Mouse (Mus musculus) C2C12 (cell line): ENCODE results near the gene Pgrmc2. TPM values are rescaled to one million over a fixed set of nuclear protein-coding genes. Genes with fewer than 3 reads are reported as not detected.

ENCODE experiments used
- H3K27me3 ChIP-seq: one replicate; pipeline ENCODE4 v1.6.1; 2011; ENCODE audit not compliant: control insufficient read depth, insufficient read depth, insufficient read length
- H3K36me3 ChIP-seq: one replicate; pipeline ENCODE4 v1.6.1; 2011; ENCODE audit not compliant: control insufficient read depth, insufficient read depth
- H3K4me3 ChIP-seq: one replicate; pipeline ENCODE4 v1.5.1; 2011; ENCODE audit warnings: mild to moderate bottlenecking, control low read depth; ENCODE audit not compliant: poor library complexity, insufficient read depth, severe bottlenecking
- H3K79me2 ChIP-seq: one replicate; pipeline ENCODE4 v1.6.1; 2011; ENCODE audit not compliant: control insufficient read depth, insufficient read depth
- H3K79me3 ChIP-seq: one replicate; pipeline ENCODE4 v1.6.1; 2011; ENCODE audit warnings: low read depth, control low read depth
- H3ac ChIP-seq: one replicate; pipeline ENCODE3; 2011; ENCODE audit warnings: low read depth; ENCODE audit not compliant: control insufficient read depth, insufficient read length
- CEBPB ChIP-seq: IDR thresholded peaks from one replicate; pipeline ENCODE4 v1.6.1; 2011; ENCODE audit warnings: low read depth, mild to moderate bottlenecking, control low read depth, moderate library complexity
- CTCF ChIP-seq: IDR thresholded peaks from one replicate; pipeline ENCODE4 v1.5.1; 2011; ENCODE audit not compliant: control insufficient read depth, insufficient read depth, insufficient read length
- FOSL1 ChIP-seq: IDR thresholded peaks from one replicate; pipeline ENCODE4 v1.8.0; 2011; ENCODE audit warnings: mild to moderate bottlenecking, low read length; ENCODE audit not compliant: poor library complexity, insufficient read depth, severe bottlenecking
- MAX ChIP-seq: IDR thresholded peaks from one replicate; pipeline ENCODE4 v1.6.1; 2011; ENCODE audit warnings: mild to moderate bottlenecking, control low read depth
- MYOD1 ChIP-seq: IDR thresholded peaks from one replicate; pipeline ENCODE4 v1.6.1; 2011; ENCODE audit warnings: low read depth; ENCODE audit not compliant: control insufficient read depth, insufficient read length
- MYOG ChIP-seq: IDR thresholded peaks from one replicate; pipeline ENCODE4 v1.6.1; 2011; ENCODE audit not compliant: control insufficient read depth, insufficient read length; ENCODE audit errors: extremely low read depth
- USF1 ChIP-seq: IDR thresholded peaks from one replicate; pipeline ENCODE4 v1.6.1; 2011; ENCODE audit warnings: low read depth, mild to moderate bottlenecking, control low read depth, moderate library complexity
- polyA plus RNA-seq: library from polyadenylated mRNA; unstranded; fragments of >200 nt; fragmentation: generic; extraction: Trizol; gene quantifications from one replicate; pipeline ENCODE4 v1.2.1, GENCODE M21; 2012; ENCODE audit warnings: missing spikeins

Gene Pgrmc2
- polyA plus RNA-seq, 1 experiment, result 39.8 TPM

DNA sequence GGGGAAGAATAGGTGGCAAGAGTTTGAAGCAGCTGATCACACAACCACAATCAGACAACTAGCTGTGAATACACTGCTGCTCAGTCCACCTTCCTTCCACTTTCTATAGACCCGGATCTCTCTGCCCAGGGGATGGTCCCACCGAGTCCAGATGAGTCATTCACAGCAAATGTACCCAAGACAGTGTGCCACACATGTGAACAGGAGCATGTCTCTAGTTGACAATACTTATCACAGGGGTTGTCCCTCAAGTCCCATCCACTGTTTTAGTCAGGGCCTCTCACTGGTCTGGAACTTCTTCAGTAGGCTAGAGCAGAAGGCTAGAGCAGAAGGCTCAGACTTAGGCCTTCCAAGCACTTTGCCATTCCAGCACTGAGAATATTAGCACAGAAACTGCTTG, 20.1 kb downstream of the Pgrmc2 start:
- Histone ChIP-seq H3K79me3 (no peaks in the 10 kb centered on the region), H3K36me3 (peaks cover 28% of the 10 kb centered on the region), H3K4me3 (no peak overlapping the region), H3K79me2 (no peaks in the 10 kb centered on the region), H3K27me3 (no peaks in the 10 kb centered on the region), H3ac (no peak overlapping the region)
- no peak for TF ChIP-seq MYOD1
- no peak for TF ChIP-seq MAX
- TF ChIP-seq USF1, result no peak
- no peak for TF ChIP-seq CTCF
- TF ChIP-seq MYOG, result no peak

DNA sequence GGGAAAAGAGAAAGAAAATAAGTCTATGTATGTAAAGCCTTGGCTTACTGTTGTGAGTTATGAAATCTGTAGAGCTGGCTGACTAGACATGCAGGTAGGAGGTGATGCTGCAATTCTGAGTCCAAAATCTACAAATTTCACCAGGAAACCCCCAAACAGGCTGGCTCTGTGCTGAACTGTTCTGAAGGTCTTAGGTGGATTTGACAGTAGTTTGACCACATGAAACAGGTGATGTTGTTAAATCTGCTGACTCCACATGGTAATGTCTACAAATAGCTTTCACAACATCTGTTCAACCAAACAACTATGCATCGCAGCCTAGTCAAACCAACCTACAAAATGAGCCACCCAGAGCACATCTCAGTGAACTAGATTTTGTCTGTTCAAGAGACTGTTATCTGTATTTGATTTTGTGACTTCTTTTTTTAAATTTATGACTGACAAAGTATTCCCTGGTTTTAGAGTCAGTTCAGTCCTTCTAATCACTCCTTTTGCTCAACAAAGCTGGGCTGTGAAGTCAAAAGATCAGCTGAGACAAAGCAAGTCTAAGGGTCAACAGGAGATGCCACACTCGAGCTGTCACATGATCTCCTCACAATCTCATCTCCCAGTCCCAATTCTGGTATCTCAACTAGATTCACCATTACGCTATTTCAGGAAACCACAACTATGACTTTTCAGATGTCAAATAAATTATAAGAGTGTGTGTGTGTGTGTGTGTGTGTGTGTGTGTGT, 20.8 kb downstream of the Pgrmc2 start:
- no peaks in the 10 kb centered on the region for H3K79me2 ChIP-seq
- TF ChIP-seq FOSL1 (no peak), MYOD1 (no peak), MAX (no peak), CEBPB (no peak), MYOG (no peak), USF1 (no peak), CTCF (no peak)
- H3ac ChIP-seq, result no peak overlapping the region
- H3K79me3 ChIP-seq, result no peaks in the 10 kb centered on the region
- no peak overlapping the region for H3K4me3 ChIP-seq
- no peaks in the 10 kb centered on the region for H3K27me3 ChIP-seq
- peaks cover 21% of the 10 kb centered on the region for H3K36me3 ChIP-seq

GRCm38 (mm10) chr3:41059249-41059648, 23.6 kb downstream of the Pgrmc2 start:
- H3K79me3 ChIP-seq, result no peaks in the 10 kb centered on the region
- H3K36me3 ChIP-seq, result peaks cover 8% of the 10 kb centered on the region
- no peaks in the 10 kb centered on the region for H3K27me3 ChIP-seq
- H3K4me3 ChIP-seq, result no peak overlapping the region
- no peak overlapping the region for H3ac ChIP-seq
- no peaks in the 10 kb centered on the region for H3K79me2 ChIP-seq
- TF ChIP-seq MAX (no peak), USF1 (no peak), FOSL1 (no peak), MYOG (no peak), CEBPB (no peak)

DNA sequence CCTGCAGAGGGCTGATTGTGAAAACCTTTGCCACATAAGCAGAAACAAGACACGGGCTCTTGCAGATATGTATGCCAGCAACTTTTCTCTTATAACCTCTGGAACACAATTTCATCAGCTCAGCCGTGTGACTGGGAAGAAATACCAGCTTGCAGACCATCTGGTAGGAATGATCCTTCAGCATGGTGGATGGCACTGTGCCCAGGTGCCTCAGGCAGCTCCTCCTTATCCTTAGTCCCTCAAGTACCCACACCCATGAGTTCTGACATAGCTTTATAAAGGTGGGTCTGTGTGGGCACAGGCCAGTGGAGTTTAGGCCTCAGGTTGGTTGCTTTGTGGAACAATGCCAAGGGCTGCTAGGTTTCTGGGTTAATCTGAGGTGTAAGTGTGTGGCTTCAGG, 24.5 kb downstream of the Pgrmc2 start:
- no peak for TF ChIP-seq USF1
- no peak for TF ChIP-seq MAX
- TF ChIP-seq CTCF, result no peak
- no peak overlapping the region for H3ac ChIP-seq
- H3K27me3 ChIP-seq, result no peaks in the 10 kb centered on the region
- H3K4me3 ChIP-seq, result no peak overlapping the region
- H3K36me3 ChIP-seq, result no peaks in the 10 kb centered on the region
- no peaks in the 10 kb centered on the region for H3K79me2 ChIP-seq
- no peaks in the 10 kb centered on the region for H3K79me3 ChIP-seq

- Histone ChIP-seq H3K4me3 (no peak overlapping the region), H3K79me2 (no peaks in the 10 kb centered on the region), H3K27me3 (no peaks in the 10 kb centered on the region), H3K36me3 (no peaks in the 10 kb centered on the region), H3ac (no peak overlapping the region), H3K79me3 (no peaks in the 10 kb centered on the region)
- no peak for TF ChIP-seq MAX
- TF ChIP-seq CEBPB, result no peak
- no peak for TF ChIP-seq CTCF
- no peak for TF ChIP-seq FOSL1
- TF ChIP-seq USF1, result no peak
- no peak for TF ChIP-seq MYOG
- TF ChIP-seq MYOD1, result no peak
Observed at GRCm38 (mm10) chr3:41053334-41053733, 29.5 kb downstream of the Pgrmc2 start.

- no peak overlapping the region for H3ac ChIP-seq
- no peak overlapping the region for H3K4me3 ChIP-seq
- TF ChIP-seq MYOG (no peak), CEBPB (no peak), MAX (no peak), FOSL1 (no peak), MYOD1 (no peak), CTCF (no peak), USF1 (no peak)
- no peaks in the 10 kb centered on the region for H3K79me3 ChIP-seq
- H3K79me2 ChIP-seq, result no peaks in the 10 kb centered on the region
- H3K36me3 ChIP-seq, result no peaks in the 10 kb centered on the region
- no peaks in the 10 kb centered on the region for H3K27me3 ChIP-seq
Observed at GRCm38 (mm10) chr3:41047838-41048237, 35.0 kb downstream of the Pgrmc2 start.
